Mouse (Mus musculus) kidney, postnatal 4 days (tissue): ENCODE results near the gene Cdh4.

Experiments
- DNase-seq, 2 experiments: peaks; one replicate each; pipeline ENCODE4 v3.0.0; 2021; ENCODE audit warnings: mixed read lengths in 2 of 2

Cdh4 gene

DNA sequence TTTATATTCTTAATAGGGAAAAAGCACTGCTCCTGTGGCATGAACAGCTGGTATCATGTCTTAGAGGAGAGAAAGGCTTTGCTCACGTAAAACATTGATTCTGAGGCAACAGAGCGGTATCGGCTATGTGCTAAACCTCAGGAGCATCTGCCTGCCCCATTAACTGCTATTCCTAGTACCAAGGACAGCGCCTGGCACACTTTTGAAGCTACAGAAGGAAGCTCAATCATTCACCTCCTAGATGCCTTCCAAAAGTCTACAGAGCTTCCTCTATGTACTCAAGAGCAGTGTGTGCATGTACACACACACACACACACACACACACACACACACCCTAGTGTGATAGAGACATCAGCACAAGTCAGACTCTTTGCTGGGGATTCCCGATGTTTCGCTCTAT is 34.4 kb downstream of the Cdh4 start:
- peak; percentile 47 to 49 for DNase-seq

DNA sequence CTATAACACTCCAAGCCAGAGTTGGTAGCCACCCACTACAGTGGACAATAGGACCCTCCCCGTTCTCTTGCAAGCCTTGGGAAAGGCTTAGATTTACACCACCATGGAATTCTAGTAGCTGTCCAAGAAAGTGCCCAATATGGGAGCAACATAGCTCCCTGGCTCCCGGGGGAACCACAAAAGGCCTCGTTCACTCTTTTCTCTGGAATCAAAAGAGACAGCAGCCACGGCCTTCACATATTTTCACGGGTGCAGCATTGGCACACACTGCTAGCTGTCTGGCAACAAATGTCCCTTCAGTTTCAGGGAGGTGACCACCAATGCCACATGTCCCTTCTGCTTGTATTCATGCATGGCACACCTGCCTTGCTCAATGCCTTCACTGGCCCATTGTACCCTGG is 38.6 kb downstream of the Cdh4 start:
- DNase-seq, result no peak

DNA sequence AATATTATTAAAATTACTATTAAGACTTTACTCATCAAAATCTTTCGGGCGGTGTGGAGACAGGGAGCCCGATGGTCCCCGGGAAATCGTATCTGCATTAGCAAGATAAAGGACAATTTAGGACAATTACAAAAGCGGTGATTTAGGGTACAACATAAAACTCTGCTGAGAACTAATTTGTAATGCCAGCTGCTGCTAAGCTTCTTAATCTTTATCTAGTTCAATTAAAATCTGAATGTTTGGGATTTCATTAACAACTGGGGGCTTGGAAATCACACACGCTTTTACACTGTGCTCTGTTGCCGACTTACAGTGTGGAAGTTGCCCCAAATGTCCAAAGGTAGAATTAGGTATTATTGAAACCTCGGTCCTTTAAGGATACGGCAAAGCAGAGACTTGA is 39.1 kb downstream of the Cdh4 start:
- DNase-seq, result no peak

DNA sequence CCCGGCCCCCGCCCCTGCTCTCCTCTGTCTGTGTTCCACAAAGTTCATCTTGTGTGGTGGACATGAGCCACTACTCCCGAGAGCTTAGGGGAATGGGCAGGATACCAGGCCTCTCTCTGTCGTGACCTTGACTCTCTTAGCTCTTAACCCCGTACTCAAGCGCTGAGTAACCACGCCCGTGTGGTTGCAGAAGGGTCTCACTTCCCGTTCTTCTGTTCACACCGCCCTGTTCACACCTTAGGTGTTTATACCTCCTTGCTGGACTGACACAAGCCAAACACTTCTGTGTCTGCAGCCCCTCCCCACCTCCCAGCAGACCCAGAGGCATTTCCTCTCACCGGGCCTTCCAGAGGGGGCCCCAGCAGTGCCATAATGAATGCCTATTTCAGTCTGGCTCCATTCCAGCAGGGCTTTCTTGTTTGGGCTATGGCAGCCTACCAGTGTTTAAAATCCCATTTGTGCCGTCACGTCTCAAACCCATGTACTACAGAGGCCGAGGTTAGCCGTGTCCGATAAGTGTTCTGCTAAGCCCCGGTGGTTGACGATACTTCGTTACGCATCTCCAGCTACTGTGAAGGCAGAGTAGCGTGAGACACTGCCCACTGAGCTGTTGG is 46.4 kb downstream of the Cdh4 start:
- DNase-seq, result no peak

DNA sequence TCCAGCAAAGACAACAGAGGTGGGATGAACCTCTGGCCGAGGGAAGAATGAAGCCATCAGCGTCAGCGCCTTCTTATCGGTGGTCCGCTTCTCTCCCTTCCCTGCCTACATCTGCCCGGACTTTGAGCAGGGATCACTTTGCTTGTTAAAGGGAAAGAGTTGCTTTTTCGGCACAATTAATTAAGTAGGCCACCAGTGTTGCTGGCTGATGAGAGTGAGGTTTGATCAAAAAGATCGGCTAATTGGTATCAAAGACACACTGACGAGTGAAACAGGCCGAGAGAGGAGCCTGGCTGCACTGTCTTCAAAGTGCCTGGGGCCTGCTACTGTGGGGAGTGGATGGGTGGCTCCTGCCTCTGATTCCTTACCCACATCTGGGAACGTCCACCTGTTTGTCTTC is 49.7 kb downstream of the Cdh4 start:
- DNase-seq, result no peak

DNA sequence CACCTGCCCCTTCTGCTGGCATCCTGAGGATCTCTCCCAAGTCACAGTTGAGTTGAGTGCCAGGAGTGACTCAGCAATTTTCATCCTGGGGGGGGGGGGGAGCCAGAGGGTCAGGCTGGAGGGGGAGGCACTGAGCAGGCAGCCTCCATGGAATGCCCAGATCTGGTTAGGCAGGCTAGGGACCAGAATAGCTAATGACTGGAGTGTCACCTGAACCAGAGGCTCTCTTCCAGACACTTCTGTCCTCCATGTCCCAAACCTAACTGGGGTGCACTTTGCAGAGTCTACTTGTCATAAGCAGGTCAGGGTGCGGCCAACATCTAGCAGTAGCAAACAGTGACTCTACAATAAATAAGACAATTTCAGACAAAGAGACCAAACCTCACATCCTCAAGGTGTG is 52.0 kb downstream of the Cdh4 start:
- DNase-seq, result peak in 1 of 2 experiments; percentile 17

DNA sequence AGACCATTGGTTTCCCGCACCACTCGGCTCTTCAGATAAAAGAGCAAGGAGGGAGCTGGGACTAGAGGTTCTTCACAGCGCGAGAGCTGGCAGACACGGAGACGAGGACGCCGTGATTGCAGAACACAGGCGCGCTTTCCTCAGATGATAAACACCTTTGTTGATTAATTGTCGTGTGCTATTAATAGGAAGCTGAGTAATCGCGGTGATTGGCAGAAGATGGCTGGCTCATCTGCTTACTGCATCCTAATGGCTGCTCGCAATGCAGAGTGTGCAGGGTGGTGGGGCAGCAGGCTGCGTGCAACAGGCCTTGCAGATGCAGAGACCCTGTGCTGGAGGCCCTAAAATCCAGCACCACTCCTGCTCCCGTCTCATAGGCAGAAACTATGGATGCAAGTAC is 68.2 kb downstream of the Cdh4 start:
- DNase-seq, result no peak

DNA sequence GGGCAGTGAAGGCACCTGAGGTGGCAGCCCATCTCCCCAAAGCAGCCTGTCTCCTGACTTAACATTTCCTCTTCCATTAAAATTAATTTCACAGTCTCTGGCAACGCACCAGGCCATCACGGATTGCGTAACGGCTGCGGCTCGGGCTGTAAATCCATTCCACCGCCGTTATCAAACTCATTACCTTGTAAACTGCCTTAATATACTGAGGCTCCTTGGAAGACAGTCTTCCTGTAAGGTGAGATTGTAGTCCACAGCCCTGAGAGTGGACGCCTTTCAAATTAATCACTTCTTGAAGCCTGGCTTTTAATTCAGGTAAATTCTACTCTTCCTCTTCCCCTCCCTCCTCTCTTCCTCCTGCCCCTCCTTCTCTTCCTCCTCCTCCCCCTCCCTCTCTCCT is 74.3 kb downstream of the Cdh4 start:
- DNase-seq, result no peak

DNA sequence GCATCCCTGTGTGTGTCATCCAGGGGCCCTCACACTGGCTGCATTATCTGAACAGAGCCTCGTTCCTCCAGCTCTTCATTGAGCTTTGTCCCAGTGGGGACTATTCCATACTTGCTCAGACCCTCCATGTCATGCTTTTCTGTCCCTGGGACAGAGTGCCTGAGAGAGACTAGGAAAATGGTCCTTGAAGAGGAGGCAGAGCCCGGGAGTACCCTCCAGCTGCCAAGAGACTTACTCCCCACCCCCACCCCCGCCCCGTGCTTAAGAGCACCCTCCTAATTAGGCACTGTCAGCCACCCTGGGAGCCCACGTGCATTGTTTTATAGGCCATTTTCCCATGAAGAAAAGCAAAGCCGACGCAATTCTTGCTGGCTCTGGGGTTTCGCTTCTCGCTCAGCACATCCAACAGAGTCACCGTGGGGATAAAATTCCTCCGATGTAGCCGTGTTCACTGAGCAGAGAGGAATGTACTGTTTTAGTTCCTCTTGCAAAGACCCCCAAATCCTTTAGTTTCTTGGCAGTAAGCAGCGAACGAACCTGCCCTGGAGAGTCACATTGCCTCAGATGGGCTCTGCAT is 76.3 kb downstream of the Cdh4 start:
- DNase-seq, result no peak

DNA sequence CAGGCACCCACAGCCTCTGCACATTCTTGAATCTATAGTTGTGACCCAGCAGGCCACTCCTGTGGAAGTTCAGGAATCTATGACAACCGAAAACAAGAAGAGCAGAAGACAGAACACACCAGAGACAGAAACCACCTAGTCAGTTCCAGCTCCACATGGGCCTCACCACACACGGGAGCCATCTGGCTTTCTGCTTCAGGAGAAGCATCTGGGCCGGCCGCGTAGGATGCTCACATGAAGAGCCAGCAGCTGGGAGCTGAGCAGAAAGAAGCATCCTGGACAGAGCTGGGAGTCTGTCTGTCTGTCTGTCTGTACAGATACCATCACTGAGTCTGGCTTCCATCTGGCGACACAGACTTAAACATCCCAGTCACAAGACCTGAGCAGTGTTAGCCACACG is 76.9 kb downstream of the Cdh4 start:
- DNase-seq, result no peak

DNA sequence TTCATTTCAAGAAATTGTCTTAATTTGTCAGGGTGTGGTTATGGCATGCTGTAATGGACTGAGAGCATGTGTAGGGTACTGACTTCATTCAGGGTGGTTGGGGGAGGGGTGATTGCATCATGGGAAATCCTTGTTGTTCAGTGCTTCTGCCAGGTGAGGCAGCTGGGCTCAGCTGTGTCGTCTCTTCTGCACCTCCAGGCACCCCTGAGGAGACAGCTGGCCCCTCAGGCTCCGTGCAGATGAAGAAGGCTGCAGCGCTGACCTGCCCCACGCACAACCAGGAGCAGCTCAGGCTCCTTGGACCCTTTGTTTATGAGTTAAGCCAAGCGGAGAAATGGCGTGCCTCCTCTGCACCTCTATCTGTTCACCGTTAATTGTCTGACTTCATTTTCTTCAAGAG is 77.7 kb downstream of the Cdh4 start:
- peak; percentile 32 to 51 for DNase-seq

DNA sequence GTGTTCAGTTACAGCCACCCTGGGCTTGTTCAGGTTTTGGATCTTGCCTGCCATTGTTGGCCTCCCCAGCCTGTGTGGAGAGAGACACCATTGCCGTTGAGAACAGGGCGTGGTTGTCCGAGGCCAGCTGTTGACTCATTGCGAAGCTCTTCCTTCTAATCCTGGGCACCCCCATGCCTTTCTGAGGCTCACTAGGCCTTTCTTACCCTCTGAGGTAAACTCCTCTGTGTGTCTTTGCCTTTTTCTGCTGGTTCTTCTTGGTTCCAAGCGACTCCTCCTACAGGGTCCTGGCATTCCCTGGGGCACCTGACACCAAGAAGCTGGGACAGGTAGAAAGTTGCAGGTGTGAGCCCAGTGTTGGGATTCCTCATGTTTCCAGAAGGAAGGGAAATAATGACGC is 78.7 kb downstream of the Cdh4 start:
- no peak for DNase-seq

DNA sequence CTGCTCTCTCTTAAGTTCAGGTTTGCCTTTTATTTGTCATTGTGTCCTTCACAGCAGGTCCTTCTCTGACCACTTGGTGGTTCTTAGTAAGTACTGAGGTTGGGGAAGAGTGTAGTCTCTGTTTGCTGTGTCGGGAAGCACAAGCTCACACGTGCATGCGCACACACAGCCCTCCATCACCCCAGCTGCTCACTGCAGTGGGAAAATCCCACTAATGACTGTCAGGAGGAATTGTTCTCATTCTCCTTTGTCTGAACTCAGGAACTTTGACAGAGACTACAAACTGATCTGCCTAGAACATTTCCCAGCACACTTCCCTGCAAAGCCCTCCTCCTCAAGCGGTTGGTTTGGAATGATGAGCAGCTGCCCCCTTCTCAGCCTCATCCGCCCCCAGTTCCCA is 79.2 kb downstream of the Cdh4 start:
- no peak for DNase-seq

DNA sequence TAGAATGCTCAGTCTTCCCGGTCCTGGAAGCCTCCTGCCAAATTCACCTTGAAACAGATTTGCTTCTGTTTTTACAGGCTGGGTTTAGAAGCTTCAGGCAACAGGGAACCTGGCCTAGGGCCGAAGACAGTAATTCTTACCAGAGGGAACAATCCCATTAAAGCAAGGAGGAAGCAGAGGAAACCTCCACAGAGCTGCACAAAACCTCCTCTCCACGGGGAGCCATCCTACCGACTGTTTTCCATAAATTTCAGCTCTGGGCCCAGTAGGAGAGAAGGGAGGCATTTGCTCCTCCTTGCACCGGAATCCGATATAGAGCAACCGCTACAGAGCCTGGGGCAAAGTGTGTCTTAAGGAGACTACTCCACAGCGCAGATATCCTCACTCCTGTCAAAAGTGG is 79.9 kb downstream of the Cdh4 start:
- DNase-seq, result no peak

DNA sequence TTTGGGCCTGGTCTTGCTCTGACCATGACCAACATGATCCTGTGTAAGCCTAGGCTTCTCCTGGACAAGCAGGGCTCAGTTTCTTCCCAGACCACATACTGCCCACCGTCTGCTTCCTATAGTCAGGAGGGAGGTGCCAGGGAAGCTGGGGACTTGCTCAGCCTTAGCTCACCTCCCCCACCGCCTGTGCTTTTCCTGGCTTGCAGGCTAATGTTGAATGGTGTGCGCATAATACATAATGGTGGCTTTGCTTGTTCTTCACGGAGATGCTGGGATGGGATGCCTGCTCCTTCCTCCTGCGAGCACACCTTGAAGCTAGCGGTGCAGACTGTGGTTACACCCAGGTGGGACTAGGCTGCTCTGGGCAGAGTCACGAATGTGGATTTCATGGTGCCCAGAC is 84.7 kb downstream of the Cdh4 start:
- no peak for DNase-seq

DNA sequence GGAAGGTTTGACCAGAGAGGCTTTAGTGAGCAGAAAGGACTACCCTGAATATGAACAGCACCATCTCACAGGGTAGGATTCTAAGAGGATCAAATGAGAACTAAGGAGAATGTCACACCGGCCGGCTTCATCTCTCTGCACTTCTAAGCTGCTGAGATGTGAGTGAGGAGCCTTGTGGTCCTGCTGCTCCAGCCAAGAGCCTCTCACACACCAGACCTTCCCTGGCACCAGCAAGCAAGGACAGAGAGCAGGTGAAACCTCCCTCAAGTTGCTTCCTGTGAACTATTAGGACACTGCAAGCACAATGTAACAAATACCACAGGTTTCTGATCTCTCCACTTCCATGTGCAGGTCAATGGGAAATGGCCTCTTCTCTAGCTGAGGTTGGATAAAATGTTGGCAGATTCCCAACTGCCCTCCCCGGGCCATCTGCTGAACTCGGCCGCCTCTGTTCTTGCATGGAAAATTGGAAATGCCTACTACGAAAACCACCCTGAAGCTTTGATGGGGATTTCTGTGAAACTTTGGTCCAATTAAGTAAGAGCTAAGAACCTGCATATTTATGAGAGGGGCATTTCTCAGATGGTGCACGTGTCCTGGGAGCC is 88.3 kb downstream of the Cdh4 start:
- DNase-seq, result no peak

DNA sequence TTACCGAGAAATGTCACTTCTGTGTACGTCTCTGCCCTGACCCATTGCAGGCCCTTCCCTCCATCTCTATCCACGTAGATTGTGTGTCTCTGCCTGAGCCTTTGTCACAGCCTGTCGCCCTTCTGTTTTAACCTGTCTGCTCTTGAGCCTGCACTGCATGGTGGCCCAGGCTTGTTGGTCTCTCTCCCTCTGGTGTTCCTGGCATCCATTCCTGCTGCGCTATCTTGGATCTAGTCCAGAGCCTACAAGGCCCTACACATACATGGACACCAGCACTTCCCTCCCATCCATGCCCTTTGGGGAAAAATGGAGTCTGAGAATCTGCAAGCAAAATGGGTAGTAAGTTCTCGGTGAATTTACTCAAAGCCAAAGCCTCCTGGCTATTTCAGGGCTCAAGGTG is 91.0 kb downstream of the Cdh4 start:
- no peak for DNase-seq

DNA sequence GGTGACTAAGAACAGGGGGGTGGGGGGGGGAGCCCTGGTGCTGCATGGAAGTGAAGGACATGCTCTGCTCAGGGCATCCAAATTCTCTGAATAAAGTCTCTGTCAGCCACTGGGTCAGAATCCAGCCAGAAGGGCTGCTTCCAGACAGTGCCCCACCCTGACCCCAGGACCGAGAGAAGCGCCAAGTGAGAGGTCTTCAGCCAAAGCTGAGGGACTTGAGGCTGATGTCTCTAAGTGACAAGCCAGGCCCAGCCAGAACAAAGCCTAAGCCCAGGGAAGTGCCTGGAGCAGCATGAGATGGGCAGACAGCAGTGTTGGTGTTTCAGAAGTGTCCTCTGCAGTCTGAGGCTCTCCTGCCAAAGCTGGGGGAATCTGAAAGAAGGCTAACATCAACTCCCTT is 91.7 kb downstream of the Cdh4 start:
- DNase-seq, result no peak

DNA sequence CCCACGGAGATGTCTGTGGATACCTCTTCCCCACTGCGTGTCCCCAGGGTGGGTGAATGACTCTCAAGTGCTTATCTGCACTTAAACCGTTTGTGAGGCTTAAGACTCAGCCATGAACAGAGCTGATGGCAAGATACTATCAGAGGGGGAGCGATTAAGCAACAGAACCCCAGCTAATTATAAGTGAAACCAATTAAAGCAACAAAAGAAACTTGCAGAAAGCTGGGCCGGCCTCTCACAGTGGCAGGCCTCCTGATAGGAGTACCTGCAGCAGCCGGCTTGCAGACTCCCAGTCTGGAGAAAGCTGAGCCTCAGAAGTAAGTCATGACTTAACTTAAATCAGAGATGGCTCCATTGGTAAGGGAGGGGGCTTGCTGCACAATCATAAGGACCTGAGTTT is 93.0 kb downstream of the Cdh4 start:
- no peak for DNase-seq

DNA sequence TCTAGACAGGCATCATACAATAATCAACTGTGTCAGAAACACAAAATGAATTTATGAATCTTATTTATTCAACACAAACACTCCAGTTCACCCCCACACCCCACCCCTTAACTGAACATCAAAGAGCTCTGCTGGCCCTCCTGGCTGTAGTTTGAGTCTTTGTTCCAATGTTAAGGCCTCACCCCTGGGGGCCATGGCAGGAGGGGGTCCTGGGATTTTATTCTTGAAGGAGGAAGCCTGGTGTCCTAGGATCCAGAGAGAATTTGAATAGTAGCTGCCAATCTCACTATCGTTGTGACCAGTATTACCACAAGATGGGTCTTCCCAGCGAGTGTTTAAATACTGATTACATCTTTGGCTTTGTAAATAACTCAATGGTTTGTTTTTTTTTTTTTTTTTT is 94.5 kb downstream of the Cdh4 start:
- DNase-seq, result no peak

DNA sequence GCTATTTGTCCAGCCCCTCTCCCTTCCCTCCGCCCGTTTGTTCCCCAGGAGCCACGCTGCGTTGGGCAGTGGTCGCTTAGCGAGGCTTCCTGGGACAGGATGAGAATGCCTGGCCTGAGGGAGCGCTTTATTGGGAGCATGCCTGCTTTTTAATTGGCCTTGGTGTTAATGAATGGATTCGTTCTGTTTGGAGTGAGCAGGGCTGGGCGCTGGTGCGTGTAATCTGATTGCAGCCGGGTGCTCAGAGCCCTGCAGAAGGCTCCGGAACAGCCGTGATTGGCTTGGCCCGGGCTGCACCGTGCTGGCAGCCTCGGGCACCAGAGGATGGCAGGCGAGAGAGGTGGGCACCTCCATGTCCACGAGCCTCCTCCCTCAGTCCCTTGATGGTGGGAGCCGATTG is 95.2 kb downstream of the Cdh4 start:
- peak; percentile 56 to 76 for DNase-seq

DNA sequence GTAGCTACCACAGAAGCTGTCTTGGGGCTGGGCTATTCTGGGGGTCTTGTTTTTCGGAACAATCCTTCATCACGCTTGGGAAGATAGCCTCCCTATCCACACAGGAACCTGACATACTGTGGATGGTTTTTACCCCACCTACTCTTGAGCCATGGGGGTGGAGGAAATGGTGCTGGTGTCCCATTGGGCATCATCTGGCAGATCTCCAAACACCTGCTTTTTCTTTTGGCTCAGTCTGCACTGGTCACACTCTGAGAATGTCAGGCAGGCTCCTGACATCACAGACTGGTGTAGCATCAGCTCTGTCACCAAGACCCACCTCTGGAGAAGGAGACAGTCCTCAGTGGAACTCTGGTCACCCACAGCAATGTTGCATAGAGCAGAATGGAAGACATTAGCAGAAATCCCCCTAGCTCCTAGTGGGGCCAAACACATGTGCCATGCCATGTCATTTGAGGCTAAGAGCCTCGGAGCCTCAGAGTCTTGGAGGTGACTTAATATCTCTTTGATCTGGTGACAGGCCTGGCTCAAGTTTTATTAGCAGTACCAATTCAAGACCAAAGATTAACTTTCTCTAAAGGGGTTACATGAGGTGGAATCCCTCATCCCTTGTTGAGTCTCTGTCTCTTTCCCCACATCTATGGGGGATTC is 95.7 kb downstream of the Cdh4 start:
- DNase-seq, result no peak

DNA sequence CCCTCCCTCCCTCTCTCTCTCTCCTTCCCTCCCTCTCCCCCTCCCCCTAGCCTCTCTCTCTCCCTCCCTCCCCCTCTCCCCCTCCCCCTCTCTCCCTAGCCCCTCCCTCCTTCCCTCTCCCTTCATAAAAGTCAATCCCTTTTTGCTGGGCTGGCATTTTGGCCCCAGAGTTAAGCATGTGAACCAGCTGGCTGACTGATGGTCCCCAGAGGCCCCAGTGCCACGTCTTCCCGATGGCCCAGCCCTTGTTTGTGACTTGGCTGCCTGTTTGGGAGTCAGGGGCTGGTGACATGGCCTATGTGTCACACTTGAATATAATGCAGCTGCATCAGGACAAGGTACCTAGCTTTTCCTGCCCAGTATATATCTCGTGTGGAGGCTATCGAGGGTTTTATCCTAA is 96.3 kb downstream of the Cdh4 start:
- no peak for DNase-seq

DNA sequence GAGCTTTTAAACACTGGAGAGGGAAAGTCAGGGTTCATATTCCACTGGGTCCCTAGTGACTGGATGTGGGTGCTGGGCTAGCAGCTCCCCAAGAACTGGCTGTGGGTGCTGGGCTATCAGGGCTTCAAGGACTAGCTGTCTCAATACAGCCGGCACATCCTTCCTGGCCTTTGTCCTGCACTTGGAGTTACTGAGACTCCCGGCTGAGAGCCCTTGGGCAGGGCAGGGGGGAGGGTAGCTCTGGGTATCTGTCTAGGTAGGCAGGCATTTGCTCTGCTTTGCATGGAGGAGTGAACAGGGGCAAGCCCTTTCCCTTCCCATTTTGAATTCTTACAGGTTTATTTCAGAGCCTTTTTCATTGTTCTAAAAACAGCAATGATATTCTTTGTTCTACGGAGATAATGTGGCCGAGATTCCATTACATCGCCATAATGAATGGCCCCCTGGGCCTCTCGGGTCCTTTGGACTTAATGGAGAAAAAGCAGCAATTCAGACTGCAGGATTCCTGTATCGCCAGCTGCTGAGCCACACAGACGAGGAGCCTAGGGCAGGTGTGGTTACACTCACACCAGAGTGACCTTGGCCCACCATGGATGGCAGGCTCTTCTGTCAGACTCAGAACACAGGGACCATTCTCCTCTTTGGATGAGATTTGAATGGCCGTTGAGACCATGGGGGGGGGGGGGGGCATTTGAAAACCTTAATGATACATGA is 97.5 kb downstream of the Cdh4 start:
- peak in 1 of 2 experiments; percentile 50 for DNase-seq
